Mouse (Mus musculus) testis, adult 2 months (tissue): Measurements from ENCODE around the gene Opalin. TPM values are rescaled to one million over a fixed set of nuclear protein-coding genes. Genes with fewer than 3 reads are reported as not detected.

Experiments
- H3K27ac ChIP-seq: fragments of 200-500 bp; 2 replicates; pipeline ENCODE4 v1.5.1; 2012; ENCODE audit warnings: low read depth, low read length; ENCODE audit not compliant: control insufficient read depth, insufficient read depth
- H3K27me3 ChIP-seq: fragments of 200-500 bp; 2 replicates; pipeline ENCODE4 v1.6.1; 2012; ENCODE audit warnings: mild to moderate bottlenecking, low read length, moderate library complexity; ENCODE audit not compliant: control insufficient read depth, insufficient read depth
- H3K36me3 ChIP-seq: fragments of 200-500 bp; 2 replicates; pipeline ENCODE4 v1.6.1; 2012; ENCODE audit warnings: mild to moderate bottlenecking, low read length; ENCODE audit not compliant: control insufficient read depth, insufficient read depth
- H3K4me1 ChIP-seq: fragments of 200-500 bp; 2 replicates; pipeline ENCODE4 v1.6.1; 2012; ENCODE audit warnings: low read length; ENCODE audit not compliant: control insufficient read depth, insufficient read depth
- H3K4me3 ChIP-seq: fragments of 200-500 bp; 2 replicates; pipeline ENCODE4 v1.5.1; 2012; ENCODE audit warnings: low read depth, mild to moderate bottlenecking, low read length, moderate library complexity, mixed read lengths; ENCODE audit not compliant: control insufficient read depth
- CTCF ChIP-seq: fragments of 200-500 bp; IDR thresholded peaks from 2 replicates; pipeline ENCODE4 v1.5.1; 2012; ENCODE audit warnings: low read depth, mild to moderate bottlenecking, inconsistent platforms, low read length, moderate library complexity; ENCODE audit not compliant: control insufficient read depth, insufficient read depth, insufficient replicate concordance
- POLR2A ChIP-seq: fragments of 200-500 bp; IDR thresholded peaks from 2 replicates; pipeline ENCODE4 v1.6.1; 2012; ENCODE audit warnings: low read depth, mild to moderate bottlenecking, inconsistent platforms, low read length, moderate library complexity; ENCODE audit not compliant: control insufficient read depth
- polyA plus RNA-seq: library from polyadenylated mRNA; depleted of rRNA; stranded (reverse); fragments of >200 nt; gene quantifications from 2 replicates; pipeline ENCODE4 v1.2.3, GENCODE M21; 2012

The Opalin gene
- polyA plus RNA-seq, 1 experiment = not detected

DNA sequence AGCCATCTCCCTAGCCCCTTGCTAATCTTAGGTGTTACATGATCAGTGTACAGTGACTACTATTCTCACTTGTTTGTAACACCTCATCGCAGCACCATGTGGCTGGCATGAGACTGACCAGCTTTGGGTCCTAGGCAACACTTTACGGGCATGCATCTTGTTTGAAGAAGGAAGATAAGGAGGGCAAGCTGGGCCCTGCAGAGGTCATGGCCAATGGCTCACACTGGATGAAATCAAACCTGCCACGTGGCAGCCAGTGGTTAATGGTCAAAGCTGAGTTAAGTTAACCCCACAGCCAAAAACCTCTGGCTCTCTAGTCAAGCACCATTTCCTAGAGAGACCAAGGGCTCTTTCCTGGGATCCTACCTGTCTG, 28.7 kb downstream of the Opalin start:
- Histone ChIP-seq H3K4me3 (no peak overlapping the region), H3K27me3 (no peaks in the 10 kb centered on the region), H3K27ac (no peak overlapping the region), H3K4me1 (peaks cover 3% of the 10 kb centered on the region; the same call in 1 of the 2 replicates), H3K36me3 (no peaks in the 10 kb centered on the region)
- TF ChIP-seq POLR2A (no peak), CTCF (no peak)

DNA sequence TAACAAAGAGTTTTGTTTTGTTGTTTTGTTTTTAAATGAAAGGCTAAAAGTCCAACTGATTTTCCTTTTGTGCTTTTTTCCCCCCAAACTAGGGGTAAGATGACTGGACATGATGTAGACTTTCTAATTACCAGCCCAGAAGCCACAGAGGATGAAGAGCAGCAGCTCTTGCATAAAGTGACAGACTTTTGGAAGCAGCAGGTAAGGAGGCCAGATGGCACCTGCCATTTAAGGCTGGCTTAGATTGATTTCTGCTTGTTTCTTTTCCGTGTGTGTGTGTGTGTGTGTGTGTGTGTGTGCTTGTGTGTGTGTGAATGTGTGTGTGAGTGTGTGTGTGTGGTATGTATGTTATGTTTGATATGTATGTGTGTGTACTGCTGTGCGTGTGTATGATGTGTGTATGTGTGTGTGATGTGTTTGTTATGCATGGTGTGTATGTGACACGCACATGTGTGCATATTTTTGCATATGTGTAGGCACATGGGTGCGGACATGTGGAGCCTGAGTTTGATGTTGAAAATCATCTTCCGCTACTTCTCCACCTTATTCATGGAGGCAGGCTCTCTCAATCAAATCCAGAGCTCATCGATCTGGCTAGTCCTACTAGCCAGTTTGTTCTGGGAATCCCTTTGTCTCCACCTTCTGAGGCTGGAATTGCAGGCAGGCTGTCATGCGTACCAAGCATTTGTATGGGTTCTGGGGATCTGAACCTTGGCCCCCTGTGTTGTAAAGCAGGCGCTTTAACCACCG, 29.3 kb downstream of the Opalin start:
- TF ChIP-seq CTCF (no peak), POLR2A (no peak)
- no peaks in the 10 kb centered on the region for H3K27me3 ChIP-seq

DNA sequence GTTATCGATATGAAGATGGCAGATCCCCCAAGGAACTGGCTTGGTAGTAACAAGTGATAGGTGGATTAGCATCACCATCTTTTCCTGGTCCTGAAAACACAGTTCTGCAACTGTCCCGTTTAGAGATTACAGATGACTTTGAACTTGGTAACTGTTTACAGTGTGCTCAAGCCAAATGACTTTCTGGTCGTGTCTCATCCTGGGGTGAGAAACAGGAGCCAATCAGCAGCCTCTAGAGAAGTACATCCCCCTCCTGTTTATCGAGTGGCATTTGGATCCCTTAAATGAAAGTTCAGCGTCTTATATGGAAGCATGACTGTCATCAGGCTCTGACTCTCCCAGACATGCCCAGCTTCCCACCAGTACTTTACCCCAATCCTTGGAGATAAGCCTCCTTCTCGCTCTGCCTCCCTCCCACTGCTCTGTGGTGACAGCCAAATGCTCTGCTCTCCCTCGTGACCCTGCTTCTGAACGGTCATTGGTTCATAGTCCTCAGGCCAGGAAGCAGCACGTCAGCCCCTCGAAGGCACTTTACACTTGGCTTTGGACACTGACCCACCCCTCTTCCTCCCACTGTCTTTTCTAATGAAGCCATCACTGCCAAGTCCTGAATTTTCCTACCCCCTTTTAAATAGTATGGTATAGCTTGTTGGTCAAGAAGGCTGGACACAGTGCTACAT, 31.7 kb downstream of the Opalin start:
- TF ChIP-seq POLR2A (no peak), CTCF (no peak)
- Histone ChIP-seq H3K27ac (no peak overlapping the region), H3K27me3 (no peaks in the 10 kb centered on the region), H3K4me1 (no peaks in the 10 kb centered on the region), H3K4me3 (no peak overlapping the region), H3K36me3 (no peaks in the 10 kb centered on the region)

More for the DNA sequence above, 29.3 kb downstream of the Opalin start:
- H3K4me1 ChIP-seq = no peaks in the 10 kb centered on the region
- H3K27ac ChIP-seq = no peak overlapping the region
- no peaks in the 10 kb centered on the region for H3K36me3 ChIP-seq
- H3K4me3 ChIP-seq = no peak overlapping the region

DNA sequence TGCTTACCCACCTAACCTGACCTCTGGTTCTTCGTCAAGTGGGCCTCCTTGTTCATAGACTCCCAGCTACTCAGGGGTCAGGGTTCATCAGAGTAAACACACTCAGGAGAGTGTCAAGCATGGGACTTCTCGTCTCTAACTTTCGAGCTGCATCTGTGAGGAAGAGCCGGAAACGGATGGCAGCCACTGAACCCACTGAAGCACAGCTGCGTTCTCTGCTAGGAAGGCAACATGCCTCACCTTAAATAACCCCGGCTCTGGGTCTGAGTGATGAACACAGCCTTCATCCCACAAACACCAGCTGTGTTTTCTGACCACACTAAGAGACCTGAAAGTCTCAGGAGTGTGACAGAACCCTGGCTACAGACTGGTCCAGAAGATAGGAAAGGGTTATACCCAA, 37.8 kb downstream of the Opalin start:
- TF ChIP-seq POLR2A (no peak), CTCF (no peak)

GRCm38 (mm10) chr19:41035809-41036551, 40.9 kb downstream of the Opalin start:
- Histone ChIP-seq H3K36me3 (no peaks in the 10 kb centered on the region), H3K27ac (no peak overlapping the region), H3K27me3 (no peaks in the 10 kb centered on the region), H3K4me1 (no peaks in the 10 kb centered on the region), H3K4me3 (no peak overlapping the region)
- no peak for TF ChIP-seq CTCF
- TF ChIP-seq POLR2A = no peak

More for the DNA sequence above, 37.8 kb downstream of the Opalin start:
- Histone ChIP-seq H3K27me3 (no peaks in the 10 kb centered on the region), H3K27ac (no peak overlapping the region), H3K4me1 (no peaks in the 10 kb centered on the region), H3K4me3 (no peak overlapping the region), H3K36me3 (no peaks in the 10 kb centered on the region)

DNA sequence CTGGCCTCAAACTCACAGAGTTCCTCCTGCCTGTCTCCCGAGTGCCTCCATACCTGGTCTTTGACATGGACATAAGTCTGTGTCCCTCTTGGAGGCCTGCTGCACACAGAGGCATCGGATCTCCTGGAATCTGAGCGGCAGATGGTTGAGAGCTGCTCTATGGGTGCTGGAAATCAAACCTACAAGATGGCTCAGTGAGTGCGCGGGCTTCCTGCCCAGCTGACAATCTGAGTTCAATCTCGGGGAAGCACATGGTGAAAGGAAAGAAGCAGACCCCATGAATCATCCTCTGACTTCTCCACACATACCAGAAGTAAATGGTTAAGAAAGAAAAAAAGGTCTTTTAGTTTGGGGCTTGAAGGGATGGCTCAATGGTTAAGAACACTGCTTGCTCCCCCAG, 45.0 kb downstream of the Opalin start:
- Histone ChIP-seq H3K27ac (no peak overlapping the region), H3K36me3 (no peaks in the 10 kb centered on the region), H3K27me3 (no peaks in the 10 kb centered on the region), H3K4me1 (no peaks in the 10 kb centered on the region), H3K4me3 (no peak overlapping the region)
- TF ChIP-seq CTCF = no peak
- no peak for TF ChIP-seq POLR2A

DNA sequence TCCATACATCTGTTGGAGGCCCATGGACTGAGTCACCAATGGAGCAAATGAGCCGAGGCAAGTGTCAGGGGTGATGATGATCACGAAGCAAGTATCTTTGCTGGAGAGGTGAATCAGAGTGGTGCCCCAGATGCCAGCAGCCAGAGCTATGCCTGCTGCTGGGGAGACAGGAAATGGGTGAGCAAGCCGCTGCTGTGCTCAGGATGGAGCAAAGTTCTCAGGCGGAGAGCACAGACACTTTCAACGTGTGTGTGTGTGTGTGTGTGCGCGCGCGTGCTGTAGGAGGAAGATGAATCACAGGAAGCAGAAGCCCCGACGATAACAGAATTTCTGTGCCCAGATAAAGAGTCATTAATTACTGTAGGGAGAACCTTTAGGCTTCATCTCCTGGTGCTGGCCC, 45.9 kb downstream of the Opalin start:
- Histone ChIP-seq H3K27ac (no peak overlapping the region), H3K4me3 (no peak overlapping the region), H3K4me1 (no peaks in the 10 kb centered on the region), H3K36me3 (no peaks in the 10 kb centered on the region), H3K27me3 (no peaks in the 10 kb centered on the region)
- TF ChIP-seq POLR2A = no peak
- TF ChIP-seq CTCF = no peak
